Mouse (Mus musculus) effector memory CD4-positive, alpha-beta T cell, adult 5 months (primary cell): Measurements from ENCODE around the gene Gm1110. TPM values are rescaled to one million over a fixed set of nuclear protein-coding genes. Genes with fewer than 3 reads are reported as not detected.

Source experiments
- polyA plus RNA-seq: library from polyadenylated mRNA; unstranded; fragments of 100-300 nt; shearing (Covaris generic); gene quantifications from one replicate; pipeline ENCODE4 v1.2.1, GENCODE M21; 2017

The Gm1110 gene
- 0.30 TPM for polyA plus RNA-seq

DNA sequence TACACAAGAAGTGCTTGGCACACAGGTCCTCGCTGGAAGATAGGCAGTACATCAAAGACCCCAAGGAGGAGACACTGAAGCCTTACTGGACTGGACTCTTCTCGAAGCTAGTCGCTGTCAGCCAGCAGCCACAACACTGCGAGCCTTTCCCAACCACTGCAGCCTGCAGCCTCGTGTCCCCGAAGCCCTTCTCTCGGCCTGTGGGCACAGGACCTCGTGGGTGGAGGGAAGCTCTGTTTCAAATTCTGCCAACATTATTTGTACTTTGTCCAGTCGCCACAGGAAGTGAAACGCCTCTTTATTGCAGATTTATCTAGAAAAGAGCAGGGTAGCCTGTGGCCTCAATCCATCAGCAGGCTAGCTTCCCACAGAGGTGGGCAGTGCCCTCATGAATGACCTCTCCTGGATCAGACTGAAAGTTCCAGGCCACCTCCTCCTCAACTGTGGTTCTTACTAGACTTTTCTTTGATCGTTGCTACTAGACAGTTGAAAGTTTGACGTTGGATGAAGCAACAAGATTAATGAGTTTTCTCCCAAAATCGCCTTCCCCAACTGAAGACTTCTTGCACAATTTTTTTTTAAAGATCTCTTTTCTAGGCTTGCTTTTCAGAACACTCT is at the start of gene Gm1110:
Gene Gm1110, minus strand, starts transcription at position 203 of the 618 bp plus-strand sequence.

DNA sequence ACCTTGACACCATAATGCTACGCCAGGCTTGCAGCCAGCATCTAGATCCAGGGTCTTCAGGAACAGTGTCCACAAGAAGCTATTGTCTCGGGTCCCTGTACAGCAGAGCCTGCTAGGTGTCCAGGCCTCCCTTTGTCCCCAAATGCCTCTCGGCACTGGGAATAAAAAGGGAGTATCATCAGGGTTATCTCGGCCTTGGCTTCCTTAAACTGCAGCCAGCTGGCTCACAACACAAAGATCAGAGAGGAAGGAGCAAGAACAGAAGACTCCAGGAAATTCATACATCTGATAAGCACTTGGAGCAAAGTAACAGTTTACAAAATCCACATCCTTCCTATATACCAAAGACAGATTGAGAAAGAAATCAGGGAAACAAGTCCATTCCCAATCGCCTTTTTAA is 62.2 kb downstream of the Gm1110 start, which contains the start of gene Glb1l3:
Gene Glb1l3, minus strand, starts transcription at position 140 of the 400 bp plus-strand sequence.

Other genes starting within 250 kb of the Gm1110 start
- not detected for gene B3gat1, start 189.4 kb downstream of the Gm1110 start, polyA plus RNA-seq
- not detected for gene Glb1l2, start 116.6 kb downstream of the Gm1110 start, polyA plus RNA-seq
- gene Glb1l3, start 62.2 kb downstream of the Gm1110 start, polyA plus RNA-seq = not detected
- 19.8 TPM for gene Acad8, start 76.5 kb upstream of the Gm1110 start, polyA plus RNA-seq
- gene Thyn1, start 76.6 kb upstream of the Gm1110 start, polyA plus RNA-seq = 44.6 TPM
- gene Vps26b, start 107.0 kb upstream of the Gm1110 start, polyA plus RNA-seq = 44.8 TPM
- 30.1 TPM for gene Ncapd3, start 107.1 kb upstream of the Gm1110 start, polyA plus RNA-seq
- gene Jam3, start 232.3 kb upstream of the Gm1110 start, polyA plus RNA-seq = not detected